Mouse (Mus musculus): ENCODE data around the gene Foxc2.
A peak's percentile ranks its signal among the peaks of the same experiment; 100 is the strongest.

Foxc2 gene

DNA sequence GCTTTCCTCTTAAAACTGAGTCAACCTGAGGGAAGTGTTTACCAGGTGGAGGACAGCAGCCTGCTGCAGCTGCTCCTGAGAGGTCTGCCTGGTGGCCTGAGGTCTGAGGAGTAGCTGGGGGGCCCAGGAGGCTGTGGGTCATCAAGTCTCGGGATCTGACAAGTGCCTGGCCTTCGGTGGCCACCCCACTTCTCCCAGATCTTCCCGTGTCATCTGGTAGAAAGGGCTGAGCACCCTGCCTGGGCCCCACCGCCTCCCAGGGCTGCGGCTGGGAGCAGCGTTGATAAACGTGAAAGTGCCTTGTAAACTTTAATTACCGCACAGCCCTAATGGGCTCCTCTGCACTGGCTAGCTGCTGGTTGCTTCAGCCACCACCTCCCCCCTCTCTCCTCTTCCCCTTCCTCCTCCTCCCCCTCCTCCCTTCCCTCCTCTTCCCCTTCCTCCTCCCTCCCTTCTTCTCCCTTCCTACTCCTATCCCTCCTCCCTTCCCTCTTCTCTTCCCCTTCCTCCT lies 32.7 kb downstream of the Foxc2 start:
- DNase-seq = no peak

DNA sequence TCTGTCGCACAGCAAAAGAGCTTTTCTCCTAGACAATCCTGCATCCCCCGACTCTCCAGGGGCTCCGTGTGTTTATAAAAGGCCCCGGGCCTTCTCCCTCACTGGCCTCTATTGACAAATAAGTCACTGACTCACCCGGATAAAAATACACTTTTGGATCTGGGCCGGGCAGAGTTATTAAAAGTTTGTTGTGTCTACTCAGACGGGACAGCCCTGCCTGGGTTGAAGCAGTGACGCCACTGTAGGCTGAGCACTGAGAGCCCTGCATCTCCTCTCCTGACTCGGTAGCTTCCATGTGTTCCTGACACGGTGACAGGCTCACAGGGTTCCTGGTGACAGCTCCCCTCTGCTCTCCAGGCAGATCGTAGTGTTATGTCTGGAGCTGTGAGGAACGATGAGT lies 36.4 kb downstream of the Foxc2 start:
- peak; percentile 65 for DNase-seq

DNA sequence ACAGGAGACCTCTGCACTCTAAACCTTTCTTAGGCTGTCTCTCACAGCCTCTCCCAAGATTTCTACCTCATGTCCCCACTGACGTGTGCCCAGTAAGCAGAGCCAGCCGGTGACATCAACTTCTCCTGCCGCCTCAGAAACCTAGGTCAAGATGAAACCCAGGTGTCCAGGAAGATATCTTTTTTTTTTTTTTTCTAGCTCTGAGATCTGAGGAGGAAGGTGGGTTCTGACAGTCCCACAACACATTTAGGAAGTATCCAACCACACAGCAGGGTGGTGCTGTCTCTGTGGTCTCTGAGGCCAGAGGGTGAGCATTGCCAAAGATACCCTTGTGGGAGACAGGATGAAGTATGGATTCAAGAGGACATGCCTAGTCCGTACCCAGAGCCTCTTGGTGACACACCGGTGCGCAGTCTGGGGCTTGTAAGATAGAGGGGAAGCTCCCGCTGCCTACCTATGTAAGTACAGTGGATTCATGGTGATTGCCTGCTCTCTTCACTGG lies 41.1 kb downstream of the Foxc2 start:
- DNase-seq = no peak

DNA sequence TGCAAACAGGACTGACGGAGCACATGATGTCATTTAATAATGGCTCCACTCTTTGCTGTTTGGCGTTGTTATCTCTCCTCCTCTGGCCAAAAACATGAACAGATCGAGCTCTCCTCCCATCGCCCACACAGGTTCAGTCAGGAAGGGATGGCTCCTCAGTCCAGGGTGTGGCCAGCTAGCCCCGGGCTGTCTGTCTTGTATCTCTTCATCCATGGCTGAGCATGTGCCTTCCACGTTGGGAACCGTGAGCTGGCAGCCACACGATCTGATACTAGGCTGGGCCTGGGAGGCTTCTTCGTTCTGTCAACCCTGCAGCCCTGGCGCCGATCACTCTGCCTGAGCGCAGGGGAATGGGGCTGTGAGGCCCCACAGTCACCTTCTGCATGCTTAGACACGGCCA lies 42.8 kb downstream of the Foxc2 start:
- no peak for DNase-seq

DNA sequence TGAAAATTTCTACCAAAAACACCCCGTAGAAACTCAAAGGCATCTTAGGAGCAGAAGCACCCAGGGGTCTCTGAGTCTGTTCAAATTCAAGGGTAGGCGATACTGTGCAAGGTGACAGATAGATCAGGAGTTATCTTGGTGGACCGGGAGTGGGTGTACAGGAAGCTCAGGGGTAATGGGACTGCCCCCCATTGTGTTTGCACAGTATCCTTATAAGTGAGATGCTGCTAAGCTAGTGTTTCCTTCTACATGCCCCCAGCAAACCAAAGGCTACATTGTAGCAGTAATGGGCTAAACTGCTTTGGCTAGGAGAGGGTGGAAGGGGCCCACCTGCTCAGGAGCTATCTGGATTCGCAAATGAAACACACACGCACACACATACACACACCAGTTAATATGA lies 45.5 kb downstream of the Foxc2 start:
- DNase-seq = no peak

DNA sequence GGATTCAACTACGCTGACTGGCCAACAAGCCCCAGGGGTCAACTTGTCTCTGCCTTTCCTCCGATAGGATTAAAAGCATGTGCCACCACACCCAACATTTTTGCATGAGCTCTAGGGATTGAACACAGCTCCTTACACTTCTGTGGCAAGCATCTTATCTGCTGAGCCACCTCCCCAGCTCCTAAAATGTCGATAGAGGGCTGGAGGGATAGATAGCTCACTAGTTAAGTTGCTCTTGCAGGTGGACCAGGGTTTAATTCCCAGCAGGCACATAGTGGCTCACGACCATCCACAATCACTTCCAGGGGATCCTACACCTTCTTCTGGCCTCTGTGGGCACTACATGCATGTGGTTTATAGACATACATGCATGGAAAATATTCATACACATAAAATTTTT lies 46.4 kb downstream of the Foxc2 start:
- no peak for DNase-seq

DNA sequence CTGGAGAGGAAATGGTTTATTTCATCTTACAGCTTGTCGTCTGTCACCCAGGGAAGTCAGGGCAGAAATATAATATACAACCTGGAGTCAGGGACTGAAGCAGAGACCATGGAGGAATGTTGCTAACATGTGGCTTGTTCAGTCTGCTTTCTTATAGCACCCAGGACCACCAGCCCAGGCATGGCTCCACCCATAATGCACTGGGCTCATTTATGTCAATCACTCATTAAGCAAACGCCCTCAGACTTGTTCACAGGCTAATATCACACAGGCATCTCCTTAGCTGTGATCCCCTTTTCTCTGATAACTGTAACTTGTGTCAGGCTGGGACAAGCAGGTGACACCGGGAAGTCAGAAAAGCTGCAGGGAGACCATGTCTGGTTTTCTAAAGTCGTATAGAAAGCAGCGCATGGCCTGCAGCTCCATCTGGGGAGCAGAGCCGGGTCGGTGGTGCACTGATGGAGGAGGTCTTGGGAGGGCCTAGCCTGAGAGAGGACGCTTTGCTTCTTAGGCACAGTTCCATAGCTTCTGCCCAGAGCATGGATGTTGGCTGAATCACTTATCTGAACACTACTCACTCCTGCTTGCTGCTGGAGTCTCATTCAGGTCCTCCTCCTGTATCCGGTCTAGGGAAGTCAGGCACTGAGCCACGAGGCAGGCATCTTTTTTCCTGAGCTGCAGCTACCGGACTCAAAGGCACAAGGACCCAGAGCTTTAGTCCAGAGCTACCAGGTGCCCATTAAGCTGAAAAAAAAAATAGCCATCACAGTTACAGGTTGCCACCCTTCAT lies 47.1 kb downstream of the Foxc2 start:
- no peak for DNase-seq

DNA sequence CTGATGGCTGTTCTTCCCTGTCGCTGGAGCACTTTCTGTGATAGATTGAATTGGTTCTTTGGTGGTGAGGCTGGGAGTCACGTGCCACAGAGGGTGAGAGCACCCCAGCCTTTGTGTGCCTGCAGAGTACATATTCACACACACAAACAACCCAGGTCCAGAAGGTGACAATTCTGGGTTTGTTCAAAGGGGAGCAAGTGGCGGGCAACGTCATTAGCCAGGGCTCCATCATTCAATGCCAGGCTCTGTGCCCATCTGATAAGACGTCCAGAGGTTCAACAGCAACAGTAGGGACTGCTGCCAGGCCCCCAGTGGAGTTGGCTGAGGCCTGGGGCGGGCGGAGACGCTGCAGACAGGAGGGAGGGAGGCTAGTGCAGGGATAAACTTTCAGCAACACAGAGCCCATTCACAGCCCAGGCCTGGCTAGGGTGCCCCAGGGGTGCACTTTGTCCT lies 48.1 kb downstream of the Foxc2 start:
- DNase-seq = peak; percentile 68

DNA sequence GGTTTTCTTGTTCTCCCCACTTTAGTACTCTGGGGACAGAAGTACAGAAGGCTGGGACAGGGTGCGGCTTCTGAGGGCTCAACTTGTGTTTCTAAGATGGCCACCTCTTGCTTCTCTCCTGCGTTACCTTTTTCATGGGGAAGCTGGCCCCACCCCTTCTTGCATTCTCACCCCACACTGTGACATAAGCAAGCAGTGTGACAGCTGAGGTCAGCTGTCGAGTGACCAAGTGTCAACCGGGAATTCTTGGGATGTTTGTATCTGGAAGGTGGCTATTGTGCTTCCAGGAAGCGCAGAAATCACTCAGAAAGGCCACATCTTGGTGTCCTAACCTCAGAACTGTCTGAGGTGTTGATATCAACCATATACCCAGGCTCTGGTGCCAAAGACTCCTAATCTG lies 52.1 kb downstream of the Foxc2 start:
- no peak for DNase-seq

All from lung, postnatal 14 days (tissue).